In genomic region chr11:55542128-55542527, GRCm38 (mm10) we compare ENCODE assay signal across 23 mouse cellular contexts.
DNase-seq lines count a peak whose midpoint lies in the region; ATAC-seq and TF ChIP-seq lines count a peak whose summit lies in the region.
"Had no signal": no experiment of that assay in that cellular context is flagged by ENCODE, and none has a peak within 500 bp of the region (broad histone marks: within the 10 kb centered on the region; RNA-seq: fewer than 3 reads in every experiment).

No protein-coding gene starts in this region.

- H3K4me3 ChIP-seq in hindbrain, embryonic 13.5 days, result no peak overlapping the region
- H3K4me3 ChIP-seq in hindbrain, embryonic 10.5 days, result no peak overlapping the region
- no peak overlapping the region for H3K4me3 ChIP-seq in lung, embryonic 14.5 days (ENCODE audit: low read depth, low read length)
- no peak overlapping the region for H3K4me3 ChIP-seq in MEL (ENCODE audit: control insufficient read depth in 1 of 2, insufficient read depth in 1 of 2, low read depth in 2 of 2, low read length in 2 of 2)
- H3K4me3 ChIP-seq in midbrain, embryonic 15.5 days, result no peak overlapping the region

- no peak for ATAC-seq in hindbrain, embryonic 13.5 days (ENCODE audit: low FRiP score)
- no peak for ATAC-seq in lung, embryonic 14.5 days (ENCODE audit: insufficient read depth)
- no peak for ATAC-seq in midbrain, embryonic 15.5 days (replicated peaks)
- ATAC-seq: activated CD4-positive, CD25-positive, alpha-beta regulatory T cell, adult 4 months; CD4-positive, CD25-positive, alpha-beta regulatory T cell, adult 4 months; Patski had no signal

- no peak overlapping the region for H3K9ac ChIP-seq in hindbrain, embryonic 13.5 days
- no peak overlapping the region for H3K9ac ChIP-seq in lung, embryonic 14.5 days
- H3K9ac ChIP-seq in MEL (ENCODE audit: control insufficient read depth, low read depth, low read length, poor library complexity, severe bottlenecking), result no peak overlapping the region
- H3K9ac ChIP-seq in midbrain, embryonic 15.5 days, result no peak overlapping the region

- H3K27me3 ChIP-seq in hindbrain, embryonic 13.5 days, result no peaks in the 10 kb centered on the region
- H3K27me3 ChIP-seq in hindbrain, embryonic 10.5 days (ENCODE audit: insufficient read depth, poor library complexity, severe bottlenecking), result no peaks in the 10 kb centered on the region
- H3K27me3 ChIP-seq in lung, embryonic 14.5 days (ENCODE audit: insufficient read depth, low read length), result no peaks in the 10 kb centered on the region
- H3K27me3 ChIP-seq in MEL (ENCODE audit: control insufficient read depth in 1 of 2, insufficient read depth in 2 of 2, low read length in 2 of 2), result no peaks in the 10 kb centered on the region; a peak in 1 of 4 replicates
- H3K27me3 ChIP-seq in midbrain, embryonic 15.5 days (replicated peaks), result no peaks in the 10 kb centered on the region

- intact Hi-C loops in left cerebral cortex, postnatal 14 days (cut with DNase I), result no loop called here

- TF ChIP-seq RAD21 in MEL (IDR thresholded peaks at IDR 0.05; ENCODE audit: low read depth, low read length), result no peak

- H3K36me3 ChIP-seq in hindbrain, embryonic 13.5 days, result 0 out of 2 replicates have a peak, but pooled peaks cover 3% of the 10 kb centered on the region
- H3K36me3 ChIP-seq in hindbrain, embryonic 10.5 days, result peaks cover 38% of the 10 kb centered on the region
- H3K36me3 ChIP-seq in lung, embryonic 14.5 days (ENCODE audit: insufficient read depth), result no peaks in the 10 kb centered on the region
- no peaks in the 10 kb centered on the region for H3K36me3 ChIP-seq in MEL (ENCODE audit: control insufficient read depth in 1 of 2, insufficient read depth in 2 of 2, low read length in 2 of 2)
- H3K36me3 ChIP-seq in midbrain, embryonic 15.5 days (replicated peaks), result no peaks in the 10 kb centered on the region
- H3K36me3 ChIP-seq: G1E had no signal

- no peaks in the 10 kb centered on the region for H3K79me2 ChIP-seq in MEL (ENCODE audit: control insufficient read depth, insufficient read depth, low read length, poor library complexity)

- H3K4me1 ChIP-seq in hindbrain, embryonic 13.5 days (replicated peaks), result peaks cover 5% of the 10 kb centered on the region; the same call in 1 of the 2 replicates
- no peaks in the 10 kb centered on the region for H3K4me1 ChIP-seq in hindbrain, embryonic 10.5 days (replicated peaks)
- no peaks in the 10 kb centered on the region for H3K4me1 ChIP-seq in lung, embryonic 14.5 days (ENCODE audit: insufficient read depth)
- H3K4me1 ChIP-seq in MEL (ENCODE audit: control insufficient read depth in 1 of 2, insufficient read depth in 2 of 2, low read length in 2 of 2), result no peaks in the 10 kb centered on the region
- no peaks in the 10 kb centered on the region for H3K4me1 ChIP-seq in midbrain, embryonic 15.5 days

- H3K9me3 ChIP-seq in hindbrain, embryonic 13.5 days, result peaks cover 6% of the 10 kb centered on the region; the same call in 1 of the 2 replicates
- H3K9me3 ChIP-seq in hindbrain, embryonic 10.5 days, result peaks cover 6% of the 10 kb centered on the region; the same call in 1 of the 2 replicates
- no peaks in the 10 kb centered on the region for H3K9me3 ChIP-seq in lung, embryonic 14.5 days (ENCODE audit: low read depth, low read length)
- no peaks in the 10 kb centered on the region for H3K9me3 ChIP-seq in MEL (replicated peaks; ENCODE audit: insufficient read depth, low read length)
- H3K9me3 ChIP-seq in midbrain, embryonic 15.5 days, result no peaks in the 10 kb centered on the region

- H3K27ac ChIP-seq in hindbrain, embryonic 13.5 days, result 0 out of 2 replicates have a peak overlapping the region, but pooled peaks have one; percentile 52
- no peak overlapping the region for H3K27ac ChIP-seq in hindbrain, embryonic 10.5 days
- H3K27ac ChIP-seq in lung, embryonic 14.5 days (ENCODE audit: low read depth), result no peak overlapping the region
- H3K27ac ChIP-seq in MEL (ENCODE audit: control insufficient read depth, low read depth, low read length), result no peak overlapping the region
- no peak overlapping the region for H3K27ac ChIP-seq in midbrain, embryonic 15.5 days

- TF ChIP-seq EP300 in MEL (IDR thresholded peaks at IDR 0.05; ENCODE audit: low read depth in 1 of 2, low read length in 2 of 2), result peak; percentile 23 to 35; a peak in 1 of 4 replicates

- no peak for DNase-seq in hindbrain, embryonic 10.5 days (ENCODE audit: low spot score)
- DNase-seq in lung, embryonic 14.5 days, result peak; percentile 23
- no peak for DNase-seq in lung, postnatal 14 days
- peak; percentile 77 for DNase-seq in MEL (ENCODE audit: low read depth, low spot score)
- peak; percentile 10 for DNase-seq in adipocyte (ENCODE audit: low spot score)
- no peak for DNase-seq in left cerebral cortex, postnatal 14 days (ENCODE audit: low spot score in 2 of 2)
- DNase-seq: adrenal gland, adult 2 months; adrenal gland, adult 8-10 months; adrenal gland, postnatal 10 days; adrenal gland, postnatal 14 days; adrenal gland, postnatal 25 days; adrenal gland, postnatal 36 days; B cell, adult 2 months; cerebellum, adult 11 months; cerebellum, adult 11-12 months; cerebellum, adult 18-20 months; cerebellum, adult 2 months had no signal

- H3K4me2 ChIP-seq in hindbrain, embryonic 13.5 days, result no peak overlapping the region
- no peak overlapping the region for H3K4me2 ChIP-seq in lung, embryonic 14.5 days
- no peak overlapping the region for H3K4me2 ChIP-seq in midbrain, embryonic 15.5 days

- WGBS in hindbrain, embryonic 13.5 days, result 70% methylated on average over 7 of the region's 7 CpGs
- WGBS in hindbrain, embryonic 10.5 days, result 73% methylated on average over 7 of the region's 7 CpGs
- WGBS in lung, embryonic 14.5 days, result 36% methylated on average over 7 of the region's 7 CpGs
- WGBS in midbrain, embryonic 15.5 days, result 67% methylated on average over 7 of the region's 7 CpGs

- TF ChIP-seq POLR2A in MEL (IDR thresholded peaks at IDR 0.05; ENCODE audit: control insufficient read depth in 1 of 2, insufficient read depth in 1 of 2, low read depth in 1 of 2, low read length in 2 of 2, poor library complexity in 1 of 2), result no peak

- TF ChIP-seq CTCF in lung, embryonic 14.5 days (IDR thresholded peaks at IDR 0.05; ENCODE audit: low read depth), result no peak
- TF ChIP-seq CTCF in MEL (IDR thresholded peaks at IDR 0.05 in 2 of 3, conservative IDR thresholded peaks at IDR 0.05 in 1 of 3; ENCODE audit: control insufficient read depth in 1 of 3, insufficient read depth in 1 of 3, low read depth in 2 of 3, low read length in 3 of 3, poor library complexity in 1 of 3, severe bottlenecking in 1 of 3), result no peak

TF ChIP-seq in MEL, 35 proteins besides CTCF, POLR2A, EP300 and RAD21:
- TF ChIP-seq ETS1 (IDR thresholded peaks at IDR 0.05; ENCODE audit: low read depth, low read length) (0 out of 2 replicates have a peak, but pooled peaks have one; percentile 24), ZKSCAN1 (IDR thresholded peaks at IDR 0.05; ENCODE audit: low read depth, low read length) (no peak), RCOR1 (IDR thresholded peaks at IDR 0.05; ENCODE audit: low read depth, low read length) (peak; percentile 72; the same call in 1 of the 2 replicates), GATA1 (IDR thresholded peaks at IDR 0.05; ENCODE audit: low read depth, low read length) (peak; percentile 59)

Comparison
In these comparisons a context has a peak if more than half of its experiments do, and no peak if none do; other contexts are left out.
1. DNase-seq: peak in lung, embryonic 14.5 days (single experiment), MEL (single experiment) and adipocyte (single experiment); none in hindbrain, embryonic 10.5 days (single experiment), lung, postnatal 14 days (single experiment) and left cerebral cortex, postnatal 14 days (0 of 2).